Mouse (Mus musculus) layer of hippocampus, adult 2 months (tissue): ENCODE results near the gene Myrfl. TPM values are rescaled to one million over a fixed set of nuclear protein-coding genes. Genes with fewer than 3 reads are reported as not detected.

Experiments used
- DNase-seq, 2 experiments: peaks; one replicate each; pipeline ENCODE4 v3.0.0; 2022; ENCODE audit warnings: low spot score in 2 of 2
- H3K27ac ChIP-seq: fragments of 200-600 bp; 2 replicates; pipeline ENCODE4 v1.8.1; 2022
- H3K4me3 ChIP-seq: fragments of 200-600 bp; 2 replicates; pipeline ENCODE4 v1.8.1; 2022; ENCODE audit warnings: mild to moderate bottlenecking
- CTCF ChIP-seq: fragments of 200-600 bp; conservative IDR thresholded peaks from 2 replicates; pipeline ENCODE4 v1.8.1; 2022; ENCODE audit warnings: antibody characterized with exemption, mild to moderate bottlenecking, moderate library complexity
- long read RNA-seq, 2 experiments: library from polyadenylated mRNA; stranded (forward); transcript quantifications; one replicate each; pipeline ENCODE4 v2.0.0; 2021; ENCODE audit warnings: borderline mapping rate in 2 of 2
- total RNA-seq, 2 experiments: library from RNA; stranded (reverse); gene quantifications; 2 replicates each; pipeline ENCODE4 v1.2.3; 2021

Myrfl gene
- under 1 TPM; 0.32 to 0.33 TPM for total RNA-seq
- long read RNA-seq, experiment 1 = 0 reads
- long read RNA-seq, experiment 2, partial matches to known transcripts = 1 of 1 reads
- long read RNA-seq, experiment 2, other reads (novel, unspliced or antisense) = 0 of 1 reads

GRCm38 (mm10) chr10:116896336-116897177 lies at the start of gene Myrfl:
Gene Myrfl, minus strand, starts transcription at chr10:116896919.
- DNase-seq = no peak

GRCm38 (mm10) chr10:116944940-116945339 lies 48.2 kb upstream of the Myrfl start:
- Histone ChIP-seq H3K4me3 (no peak overlapping the region), H3K27ac (no peak overlapping the region)
- TF ChIP-seq CTCF = no peak
- no peak for DNase-seq

More at GRCm38 (mm10) chr10:116896336-116897177, at the start of gene Myrfl:
- Histone ChIP-seq H3K27ac (no peak within 1 kb of the TSS), H3K4me3 (no peak within 1 kb of the TSS)
- no peak for TF ChIP-seq CTCF

GRCm38 (mm10) chr10:116944144-116944543 lies 47.4 kb upstream of the Myrfl start:
- TF ChIP-seq CTCF = peak; percentile 73
- Histone ChIP-seq H3K27ac (no peak overlapping the region), H3K4me3 (no peak overlapping the region)
- DNase-seq = no peak

- H3K4me3 ChIP-seq = no peak overlapping the region
- TF ChIP-seq CTCF = peak; percentile 68
- DNase-seq = no peak
- no peak overlapping the region for H3K27ac ChIP-seq
These were observed 46.3 kb upstream of the Myrfl start for GRCm38 (mm10) chr10:116943025-116943424.

GRCm38 (mm10) chr10:116935028-116935427 lies 38.3 kb upstream of the Myrfl start:
- no peak overlapping the region for H3K27ac ChIP-seq

GRCm38 (mm10) chr10:116933794-116934193 lies 37.1 kb upstream of the Myrfl start:
- DNase-seq = no peak
- Histone ChIP-seq H3K27ac (no peak overlapping the region), H3K4me3 (no peak overlapping the region)
- no peak; the same call in 1 of the 2 replicates for TF ChIP-seq CTCF

More at GRCm38 (mm10) chr10:116935028-116935427, 38.3 kb upstream of the Myrfl start:
- no peak for TF ChIP-seq CTCF
- DNase-seq = no peak
- H3K4me3 ChIP-seq = no peak overlapping the region

- Histone ChIP-seq H3K4me3 (no peak overlapping the region), H3K27ac (no peak overlapping the region)
- TF ChIP-seq CTCF = no peak
- DNase-seq = no peak
These were observed 35.7 kb upstream of the Myrfl start for GRCm38 (mm10) chr10:116932418-116932817.

GRCm38 (mm10) chr10:116931497-116932179 lies 34.9 kb upstream of the Myrfl start:
- H3K4me3 ChIP-seq = no peak overlapping the region
- TF ChIP-seq CTCF = no peak
- DNase-seq = no peak
- H3K27ac ChIP-seq = peak overlapping the region; percentile 12; the same call in 1 of the 2 replicates

GRCm38 (mm10) chr10:116930936-116931335 lies 34.2 kb upstream of the Myrfl start:
- DNase-seq = no peak
- no peak for TF ChIP-seq CTCF
- Histone ChIP-seq H3K27ac (0 out of 2 replicates have a peak overlapping the region, but pooled peaks have one; percentile 12), H3K4me3 (no peak overlapping the region)

GRCm38 (mm10) chr10:116930506-116930905 lies 33.8 kb upstream of the Myrfl start:
- DNase-seq = no peak
- Histone ChIP-seq H3K27ac (no peak overlapping the region), H3K4me3 (no peak overlapping the region)
- TF ChIP-seq CTCF = peak; percentile 14; the same call in 1 of the 2 replicates

GRCm38 (mm10) chr10:116928826-116929225 lies 32.1 kb upstream of the Myrfl start:
- no peak for DNase-seq
- TF ChIP-seq CTCF = no peak

GRCm38 (mm10) chr10:116926428-116927113 lies 29.9 kb upstream of the Myrfl start:
- TF ChIP-seq CTCF = no peak
- Histone ChIP-seq H3K27ac (no peak overlapping the region), H3K4me3 (no peak overlapping the region)
- no peak for DNase-seq

More at GRCm38 (mm10) chr10:116928826-116929225, 32.1 kb upstream of the Myrfl start:
- Histone ChIP-seq H3K27ac (no peak overlapping the region), H3K4me3 (no peak overlapping the region)
